Mouse (Mus musculus) heart, adult 2 months (tissue): Measurements from ENCODE around the gene Slx1b. TPM values are rescaled to one million over a fixed set of nuclear protein-coding genes. Genes with fewer than 3 reads are reported as not detected.
"Not testable (repeated sequence)": the region's sequence is repeated elsewhere in the genome, so short reads cannot be mapped to it uniquely, and the experiment has no call there.

Source experiments
- DNase-seq, 2 experiments: peaks; one replicate each; pipeline ENCODE4 v3.0.0; 2021
- H3K27ac ChIP-seq: fragments of 200-600 bp; 2 replicates; pipeline ENCODE4 v1.8.1; 2022
- H3K27me3 ChIP-seq: fragments of 200-500 bp; 2 replicates; pipeline ENCODE4 v1.6.1; 2012; ENCODE audit warnings: mild to moderate bottlenecking, low read length, inconsistent platforms, mixed read lengths; ENCODE audit not compliant: control insufficient read depth, insufficient read depth
- H3K36me3 ChIP-seq: fragments of 200-500 bp; 2 replicates; pipeline ENCODE4 v1.6.1; 2012; ENCODE audit warnings: low read length, inconsistent platforms; ENCODE audit not compliant: control insufficient read depth, insufficient read depth
- H3K4me1 ChIP-seq: fragments of 200-500 bp; 2 replicates; pipeline ENCODE4 v1.6.1; 2011; ENCODE audit warnings: low read length; ENCODE audit not compliant: control insufficient read depth, insufficient read depth
- H3K4me3 ChIP-seq: fragments of 200-600 bp; 2 replicates; pipeline ENCODE4 v1.8.1; 2022
- H3K79me2 ChIP-seq: fragments of 200-500 bp; replicated peaks from 2 replicates; pipeline ENCODE4 v1.6.1; 2012; ENCODE audit warnings: mild to moderate bottlenecking, inconsistent platforms, low read length, moderate library complexity, mixed read lengths; ENCODE audit not compliant: control insufficient read depth, insufficient read depth
- H3K9ac ChIP-seq: fragments of 200-500 bp; 2 replicates; pipeline ENCODE4 v1.6.1; 2012; ENCODE audit warnings: low read depth, mild to moderate bottlenecking, control low read depth, inconsistent platforms, low read length, mixed read lengths
- CTCF ChIP-seq: fragments of 200-600 bp; IDR thresholded peaks from 2 replicates; pipeline ENCODE4 v1.8.1; 2022; ENCODE audit warnings: antibody characterized with exemption, mild to moderate bottlenecking, moderate library complexity
- EP300 ChIP-seq: fragments of 200-500 bp; IDR thresholded peaks from 2 replicates; pipeline ENCODE4 v1.6.1; 2011; ENCODE audit warnings: low read depth, low read length, control low read depth; ENCODE audit not compliant: insufficient read depth
- POLR2A ChIP-seq: fragments of 200-500 bp; IDR thresholded peaks from 2 replicates; pipeline ENCODE4 v1.6.1; 2011; ENCODE audit warnings: mild to moderate bottlenecking, low read depth, low read length, control low read depth; ENCODE audit not compliant: insufficient read depth
- WGBS: fragments of 180-500 bp; shearing (Covaris S2); methylation state at CpG from one replicate; pipeline ENCODE4 v1.1.7; 2018; 5-methylcytosine and 5-hydroxymethylcytosine counted together
- intact Hi-C: fragments of 180-260 bp; cut with DNase I; formaldehyde crosslinking; loops from one replicate; pipeline ENCODE4 v1.15.1; 2025
- polyA plus RNA-seq: library from polyadenylated mRNA; depleted of rRNA; stranded (reverse); fragments of >200 nt; gene quantifications from 2 replicates; pipeline ENCODE4 v1.2.3, GENCODE M21; 2012; rRNA removed
- total RNA-seq, 2 experiments: library from RNA; stranded (reverse); gene quantifications; 2 replicates each; pipeline ENCODE4 v1.2.3; 2021

Slx1b gene
- total and polyA plus RNA-seq, 3 experiments: 3.6 to 10.3 (median 3.9) TPM

DNA sequence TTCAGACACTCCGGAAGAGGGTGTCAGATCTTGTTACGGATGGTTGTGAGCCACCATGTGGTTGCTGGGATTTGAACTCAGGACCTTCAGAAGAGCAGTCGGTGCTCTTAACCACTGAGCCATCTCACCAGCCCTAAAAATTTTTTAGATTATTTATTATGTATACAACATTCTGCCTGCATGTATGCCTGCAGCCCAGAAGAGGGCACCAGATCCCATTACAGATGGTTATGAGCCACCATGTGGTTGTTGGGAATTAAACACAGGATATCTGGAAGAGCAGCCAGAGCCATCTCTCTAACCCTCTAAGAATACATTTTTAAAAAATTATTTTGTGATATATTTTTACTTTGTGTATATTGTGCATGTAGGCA is 52.4 kb downstream of the Slx1b start:
- H3K27ac ChIP-seq, H3K9ac ChIP-seq, H3K4me3 ChIP-seq, H3K27me3 ChIP-seq, H3K4me1 ChIP-seq, H3K36me3 ChIP-seq, H3K79me2 ChIP-seq: not testable (repeated sequence)
- TF ChIP-seq EP300: 0 out of 2 replicates have a peak, but pooled peaks have one; percentile 20
- peak; percentile 81 for TF ChIP-seq CTCF
- WGBS: 24% methylated on average over 3 of the region's 3 CpGs
- DNase-seq: peak; percentile 36 to 37
- intact Hi-C loops: loop anchor here (1.0 to 2.0 kb wide), 2 partner anchors 34 to 50 kb away; partner anchors contain the start of gene Sult1a1

DNA sequence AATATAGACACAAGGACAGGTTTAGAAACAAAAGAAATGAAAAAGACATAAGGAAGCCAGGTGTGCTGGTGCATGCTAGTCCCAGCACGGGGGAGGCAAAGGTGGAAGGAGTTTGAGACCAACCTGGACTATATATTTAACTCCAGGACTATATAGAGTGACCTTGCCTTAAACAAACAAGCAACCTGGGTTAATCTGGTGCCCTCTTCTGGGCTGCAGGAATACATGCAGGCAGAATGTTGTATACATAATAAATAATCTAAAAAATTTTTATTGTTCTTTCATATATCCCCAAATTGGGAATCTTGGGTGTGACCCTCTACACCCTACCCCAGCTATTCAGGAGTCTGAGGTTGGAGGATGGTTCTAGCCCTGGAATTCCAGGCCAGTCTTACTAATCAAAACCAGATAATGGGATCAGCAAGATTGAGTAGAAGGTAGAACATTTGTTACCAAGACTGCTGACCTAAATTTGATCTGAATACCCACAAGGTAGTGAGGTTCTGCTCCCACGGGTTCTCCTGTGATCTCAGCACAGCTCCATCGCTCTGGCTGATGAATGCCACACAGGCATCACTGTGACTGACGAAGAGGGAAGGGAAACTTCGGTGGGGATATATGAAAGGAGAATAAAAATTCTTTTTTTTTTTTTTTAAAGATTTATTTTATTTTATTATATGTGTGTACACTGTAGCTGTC is 52.9 kb downstream of the Slx1b start:
- H3K4me3 ChIP-seq: no peak overlapping the region
- intact Hi-C loops: loop anchor here (1.0 to 2.0 kb wide), 2 partner anchors 34 to 51 kb away; partner anchors contain the start of gene Sult1a1
- H3K9ac ChIP-seq: no peak overlapping the region
- WGBS: 46% methylated on average over 5 of the region's 5 CpGs
- H3K27ac ChIP-seq: no peak overlapping the region
- H3K36me3 ChIP-seq: no peaks in the 10 kb centered on the region
- no peaks in the 10 kb centered on the region for H3K27me3 ChIP-seq
- H3K4me1 ChIP-seq: peaks cover 6% of the 10 kb centered on the region
- no peaks in the 10 kb centered on the region for H3K79me2 ChIP-seq
- no peak for DNase-seq
- TF ChIP-seq EP300 (0 out of 2 replicates have a peak, but pooled peaks have one; percentile 0), CTCF (peak; percentile 49), POLR2A (no peak)

Other genes starting within 250 kb of the Slx1b start
- 1 to 10 TPM; 1.1 to 1.3 TPM for gene Atp2a1, start 232.7 kb downstream of the Slx1b start, total RNA-seq
- gene Atp2a1, start 232.7 kb downstream of the Slx1b start, polyA plus RNA-seq: 5.7 and 6.6 TPM in 2 replicates
- gene Sh2b1, start 220.4 kb downstream of the Slx1b start, total RNA-seq: 10 to 100 TPM; 42.5 to 46.1 TPM
- gene Sh2b1, start 220.4 kb downstream of the Slx1b start, polyA plus RNA-seq: 58.2 and 59.2 TPM in 2 replicates
- 100 to 1,000 TPM; 271 to 314 TPM for gene Tufm, start 208.4 kb downstream of the Slx1b start, total RNA-seq
- gene Tufm, start 208.4 kb downstream of the Slx1b start, polyA plus RNA-seq: 288 and 353 TPM in 2 replicates
- gene Atxn2l, start 192.3 kb downstream of the Slx1b start, total RNA-seq: 10 to 100 TPM; 34.0 to 37.6 TPM
- gene Atxn2l, start 192.3 kb downstream of the Slx1b start, polyA plus RNA-seq: 48.1 and 66.7 TPM in 2 replicates
- gene Eif3c, start 129.4 kb downstream of the Slx1b start, total RNA-seq: 100 to 1,000 TPM; 133 to 159 TPM
- 59.3 and 72.6 TPM in 2 replicates for gene Eif3c, start 129.4 kb downstream of the Slx1b start, polyA plus RNA-seq
- gene Apobr, start 110.8 kb downstream of the Slx1b start, total RNA-seq: under 1 TPM; 0.32 to 0.39 TPM
- 0.47 and 1.1 TPM in 2 replicates for gene Apobr, start 110.8 kb downstream of the Slx1b start, polyA plus RNA-seq
- gene Cln3, start 110.0 kb downstream of the Slx1b start, total RNA-seq: 10 to 100 TPM; 12.8 to 12.9 TPM
- gene Cln3, start 110.0 kb downstream of the Slx1b start, polyA plus RNA-seq: 30.0 and 33.2 TPM in 2 replicates
- gene Il27, start 100.8 kb downstream of the Slx1b start, total RNA-seq: not detected
- gene Il27, start 100.8 kb downstream of the Slx1b start, polyA plus RNA-seq: not detected in 2 replicates
- gene Nupr1, start 64.9 kb downstream of the Slx1b start, total RNA-seq: 1 to 10 TPM; 4.8 to 6.5 TPM
- 10.5 and 13.9 TPM in 2 replicates for gene Nupr1, start 64.9 kb downstream of the Slx1b start, polyA plus RNA-seq
- gene Sgf29, start 46.5 kb downstream of the Slx1b start, total RNA-seq: 10 to 100 TPM; 21.6 to 23.4 TPM
- gene Sgf29, start 46.5 kb downstream of the Slx1b start, polyA plus RNA-seq: 23.7 and 25.5 TPM in 2 replicates
- 10 to 100 TPM; 34.1 to 34.3 TPM for gene Sult1a1, start 19.4 kb downstream of the Slx1b start, total RNA-seq
- gene Sult1a1, start 19.4 kb downstream of the Slx1b start, polyA plus RNA-seq: 53.6 and 56.6 TPM in 2 replicates
- 10 to 100 TPM; 49.7 to 63.7 TPM for gene Bola2, start 383 bp downstream of the Slx1b start, total RNA-seq
- 25.9 and 29.1 TPM in 2 replicates for gene Bola2, start 383 bp downstream of the Slx1b start, polyA plus RNA-seq
- gene Coro1a, start 12.0 kb upstream of the Slx1b start, total RNA-seq: 10 to 100 TPM in 1 of 2 experiments, 1 to 10 TPM in 1; 9.8 to 12.1 TPM
- 22.2 and 33.7 TPM in 2 replicates for gene Coro1a, start 12.0 kb upstream of the Slx1b start, polyA plus RNA-seq
- 10 to 100 TPM; 45.9 to 53.1 TPM for gene Mapk3, start 63.8 kb upstream of the Slx1b start, total RNA-seq
- gene Mapk3, start 63.8 kb upstream of the Slx1b start, polyA plus RNA-seq: 111 and 120 TPM in 2 replicates
- 1 to 10 TPM; 1.3 TPM for gene Gdpd3, start 70.5 kb upstream of the Slx1b start, total RNA-seq
- gene Gdpd3, start 70.5 kb upstream of the Slx1b start, polyA plus RNA-seq: 4.3 and 75.7 TPM in 2 replicates
- gene Ypel3, start 81.2 kb upstream of the Slx1b start, total RNA-seq: 10 to 100 TPM; 60.2 to 89.9 TPM
- gene Ypel3, start 81.2 kb upstream of the Slx1b start, polyA plus RNA-seq: 115 and 144 TPM in 2 replicates
- gene Tbx6, start 85.7 kb upstream of the Slx1b start, total RNA-seq: under 1 TPM; 0.44 to 0.66 TPM
- gene Tbx6, start 85.7 kb upstream of the Slx1b start, polyA plus RNA-seq: 2.3 and 2.9 TPM in 2 replicates
- 10 to 100 TPM; 31.8 to 31.9 TPM for gene Ppp4c, start 96.7 kb upstream of the Slx1b start, total RNA-seq
- 65.6 and 99.5 TPM in 2 replicates for gene Ppp4c, start 96.7 kb upstream of the Slx1b start, polyA plus RNA-seq
- 1 to 10 TPM; 7.4 to 8.8 TPM for gene Fam57b, start 101.9 kb upstream of the Slx1b start, total RNA-seq
- gene Fam57b, start 101.9 kb upstream of the Slx1b start, polyA plus RNA-seq: 9.0 and 12.8 TPM in 2 replicates
- gene 4930451I11Rik, start 135.9 kb upstream of the Slx1b start, total RNA-seq: not detected
- gene 4930451I11Rik, start 135.9 kb upstream of the Slx1b start, polyA plus RNA-seq: not detected in 2 replicates
- gene Doc2a, start 151.6 kb upstream of the Slx1b start, total RNA-seq: not detected
- gene Doc2a, start 151.6 kb upstream of the Slx1b start, polyA plus RNA-seq: not detected in 2 replicates
- 1 to 10 TPM; 5.7 to 6.3 TPM for gene Hirip3, start 166.2 kb upstream of the Slx1b start, total RNA-seq
- 3.6 and 4.4 TPM in 2 replicates for gene Hirip3, start 166.2 kb upstream of the Slx1b start, polyA plus RNA-seq
- gene Ino80e, start 166.6 kb upstream of the Slx1b start, total RNA-seq: 10 to 100 TPM; 16.8 to 18.3 TPM
- 25.9 and 29.6 TPM in 2 replicates for gene Ino80e, start 166.6 kb upstream of the Slx1b start, polyA plus RNA-seq
- 10 to 100 TPM; 37.4 to 39.8 TPM for gene Taok2, start 188.9 kb upstream of the Slx1b start, total RNA-seq
- gene Taok2, start 188.9 kb upstream of the Slx1b start, polyA plus RNA-seq: 43.1 and 44.7 TPM in 2 replicates
- 10 to 100 TPM in 1 of 2 experiments, 1 to 10 TPM in 1; 8.6 to 12.0 TPM for gene Tmem219, start 227.1 kb upstream of the Slx1b start, total RNA-seq
- gene Tmem219, start 227.1 kb upstream of the Slx1b start, polyA plus RNA-seq: 27.1 and 33.6 TPM in 2 replicates
- 1 to 10 TPM; 6.7 TPM for gene Kctd13, start 233.1 kb upstream of the Slx1b start, total RNA-seq
- gene Kctd13, start 233.1 kb upstream of the Slx1b start, polyA plus RNA-seq: 12.7 and 13.7 TPM in 2 replicates